Mouse (Mus musculus) leukemia stem cell, adult 10-12 weeks (primary cell): ENCODE results near the gene Dmpk. TPM values are rescaled to one million over a fixed set of nuclear protein-coding genes. Genes with fewer than 3 reads are reported as not detected.

Source experiments
- polyA plus RNA-seq: library from polyadenylated mRNA; stranded (reverse); fragments of >175 nt; gene quantifications from 2 replicates; pipeline ENCODE4 v1.2.3, GENCODE M21; 2012; ENCODE audit warnings: low replicate concordance

Dmpk gene
- 62.6 and 65.4 TPM in 2 replicates for polyA plus RNA-seq

GRCm38 (mm10) chr7:19083701-19084100, at the start of gene Dmpk:
Gene Dmpk (plus strand): TSS chr7:19083849.

DNA sequence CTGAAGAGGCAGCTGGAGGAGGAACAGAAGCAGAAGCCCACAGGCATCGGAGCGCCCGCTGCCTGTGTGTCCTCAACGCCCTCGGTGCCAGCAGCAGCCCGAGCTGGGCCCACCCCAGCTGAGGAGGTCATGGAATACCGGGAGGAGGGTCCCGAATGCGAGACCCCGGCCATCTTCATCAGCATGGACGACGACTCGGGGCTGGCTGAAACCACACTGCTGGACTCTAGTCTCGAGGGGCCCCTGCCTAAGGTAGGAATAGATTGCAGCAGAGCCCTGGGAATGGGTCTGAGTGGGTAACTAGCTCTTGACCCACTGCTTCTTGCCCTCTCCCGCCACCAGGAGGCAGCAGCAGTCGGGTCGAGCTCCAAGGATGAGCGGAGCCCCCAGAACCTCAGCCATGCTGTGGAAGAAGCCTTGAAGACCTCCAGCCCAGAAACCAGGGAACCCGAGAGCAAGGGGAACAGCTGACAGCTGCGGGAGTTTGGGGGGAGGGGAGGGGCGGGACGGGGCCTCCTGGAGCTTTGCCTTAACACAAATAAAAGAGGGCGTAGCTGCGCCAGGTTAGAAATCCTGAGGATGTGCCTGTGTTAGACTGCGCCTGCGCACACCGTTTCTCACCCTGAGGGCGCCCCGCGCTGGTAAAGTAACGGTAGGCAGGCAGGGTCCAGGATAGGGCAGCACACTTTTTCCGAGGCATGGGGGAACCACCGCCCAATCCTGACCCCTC, 29.4 kb upstream of the Dmpk start, which contains the start of gene Rsph6a:
Rsph6a (plus strand) TSS at position 644 of the 730 bp plus-strand sequence.

GRCm38 (mm10) chr7:19075723-19076585, 7.7 kb upstream of the Dmpk start, which contains the start of gene Dmwd:
Gene Dmwd (plus strand): TSS chr7:19076227.

DNA sequence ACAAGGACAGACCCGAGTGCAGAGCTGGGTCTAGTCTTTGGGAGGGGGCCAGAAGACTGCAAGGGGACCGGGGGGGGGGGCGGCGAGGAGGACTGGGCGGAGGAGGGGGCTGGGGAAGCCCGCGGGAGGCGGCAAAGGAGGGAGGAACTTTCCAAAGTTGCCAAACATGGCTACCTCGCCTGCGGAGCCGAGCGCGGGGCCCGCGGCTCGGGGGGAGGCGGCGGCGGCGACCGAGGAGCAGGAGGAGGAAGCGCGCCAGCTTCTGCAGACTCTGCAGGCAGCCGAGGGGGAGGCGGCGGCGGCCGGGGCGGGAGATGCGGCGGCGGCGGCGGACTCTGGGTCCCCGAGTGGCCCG, 10.8 kb downstream of the Dmpk start, which contains the start of gene Six5:
Six5 (plus strand) TSS at position 124 of the 355 bp plus-strand sequence.

DNA sequence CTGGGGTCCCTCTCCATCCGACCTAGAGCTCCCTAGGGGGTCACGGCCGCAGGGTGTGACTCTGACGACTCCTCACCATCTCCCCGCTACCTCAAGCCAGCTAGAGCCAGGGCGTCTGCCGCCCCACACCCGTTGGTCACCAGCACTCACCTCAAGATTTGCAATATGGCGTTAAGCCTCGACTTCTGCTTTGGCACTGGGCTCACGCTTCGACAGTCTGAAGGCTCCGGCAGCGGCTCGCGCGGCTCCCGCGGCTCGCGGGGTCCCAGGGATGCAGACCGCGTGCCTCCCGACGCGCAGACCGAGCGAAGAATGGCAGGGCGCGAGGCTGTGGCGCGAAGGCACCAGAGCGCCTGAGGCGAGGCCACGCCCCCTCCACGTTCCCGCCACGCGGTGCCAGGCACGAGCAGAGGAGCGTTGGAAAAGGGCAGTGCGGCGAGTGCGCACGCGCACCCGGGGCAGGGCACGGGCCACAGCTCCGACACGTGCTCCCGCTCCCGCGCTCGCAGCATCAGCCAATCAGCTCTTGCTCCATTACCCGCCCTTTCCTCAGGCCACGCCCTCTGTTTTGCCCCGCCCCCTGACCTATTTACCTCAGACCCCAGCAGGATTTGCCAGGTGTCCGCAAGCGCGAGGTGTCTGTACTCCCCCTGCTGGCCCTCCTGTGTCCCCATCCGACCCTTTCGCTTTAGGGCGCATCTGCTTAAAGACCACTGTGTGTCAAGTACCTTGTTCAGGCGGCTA, 34.6 kb downstream of the Dmpk start, which contains the start of gene Gm4969:
Gm4969 (minus strand) TSS at position 341 of the 744 bp plus-strand sequence.

GRCm38 (mm10) chr7:19119631-19120429, 36.2 kb downstream of the Dmpk start, which contains the start of gene Fbxo46:
Gene Fbxo46 (plus strand): TSS chr7:19119859.

Other genes starting within 250 kb of the Dmpk start
- gene Mill2, start 243.9 kb upstream of the Dmpk start, polyA plus RNA-seq = not detected in 2 replicates
- gene Pglyrp1, start 212.5 kb upstream of the Dmpk start, polyA plus RNA-seq = 5.5 and 12.4 TPM in 2 replicates
- gene Ccdc61, start 173.4 kb upstream of the Dmpk start, polyA plus RNA-seq = 73.1 and 106 TPM in 2 replicates
- gene Nova2, start 158.0 kb upstream of the Dmpk start, polyA plus RNA-seq = 0.39 and 0.47 TPM in 2 replicates
- not detected in 2 replicates for gene Nanos2, start 96.4 kb upstream of the Dmpk start, polyA plus RNA-seq
- gene Mypop, start 92.6 kb upstream of the Dmpk start, polyA plus RNA-seq = 0.99 and 3.6 TPM in 2 replicates
- 116 and 192 TPM in 2 replicates for gene Irf2bp1, start 79.8 kb upstream of the Dmpk start, polyA plus RNA-seq
- gene Foxa3, start 60.3 kb upstream of the Dmpk start, polyA plus RNA-seq = 0.11 TPM in 2 replicates
- gene Sympk, start 59.5 kb upstream of the Dmpk start, polyA plus RNA-seq = 181 and 223 TPM in 2 replicates
- gene Rsph6a, start 29.2 kb upstream of the Dmpk start, polyA plus RNA-seq = 0.19 TPM in 1 of 2 replicates, not detected in the other
- gene Dmwd, start 7.6 kb upstream of the Dmpk start, polyA plus RNA-seq = 85.8 and 98.6 TPM in 2 replicates
- gene Six5, start 10.7 kb downstream of the Dmpk start, polyA plus RNA-seq = 10.2 and 12.1 TPM in 2 replicates
- 0.07 TPM in 1 of 2 replicates, not detected in the other for gene Gm4969, start 34.5 kb downstream of the Dmpk start, polyA plus RNA-seq
- 28.1 and 39.2 TPM in 2 replicates for gene Fbxo46, start 36.0 kb downstream of the Dmpk start, polyA plus RNA-seq
- gene Qpctl, start 65.4 kb downstream of the Dmpk start, polyA plus RNA-seq = 9.8 and 13.7 TPM in 2 replicates
- gene Snrpd2, start 65.9 kb downstream of the Dmpk start, polyA plus RNA-seq = 24.1 and 39.0 TPM in 2 replicates
- gene Gipr, start 82.3 kb downstream of the Dmpk start, polyA plus RNA-seq = 0.07 TPM in 1 of 2 replicates, not detected in the other
- 6.5 and 12.1 TPM in 2 replicates for gene Eml2, start 92.6 kb downstream of the Dmpk start, polyA plus RNA-seq
- 0.88 and 1.3 TPM in 2 replicates for gene Gpr4, start 128.7 kb downstream of the Dmpk start, polyA plus RNA-seq
- gene Opa3, start 144.5 kb downstream of the Dmpk start, polyA plus RNA-seq = 10.7 and 15.7 TPM in 2 replicates
- gene Vasp, start 188.0 kb downstream of the Dmpk start, polyA plus RNA-seq = 240 and 739 TPM in 2 replicates
- gene Ppm1n, start 196.2 kb downstream of the Dmpk start, polyA plus RNA-seq = 0.62 and 1.2 TPM in 2 replicates
- gene Rtn2, start 198.8 kb downstream of the Dmpk start, polyA plus RNA-seq = 0.57 and 1.1 TPM in 2 replicates
- gene Fosb, start 226.2 kb downstream of the Dmpk start, polyA plus RNA-seq = 1.1 and 5.9 TPM in 2 replicates